Mouse (Mus musculus): ENCODE measurements around the gene Zmat5. TPM values are rescaled to one million over a fixed set of nuclear protein-coding genes. Genes with fewer than 3 reads are reported as not detected.

The Zmat5 gene
- polyA plus RNA-seq, 1 experiment from 2014 or later: 85.5 TPM

DNA sequence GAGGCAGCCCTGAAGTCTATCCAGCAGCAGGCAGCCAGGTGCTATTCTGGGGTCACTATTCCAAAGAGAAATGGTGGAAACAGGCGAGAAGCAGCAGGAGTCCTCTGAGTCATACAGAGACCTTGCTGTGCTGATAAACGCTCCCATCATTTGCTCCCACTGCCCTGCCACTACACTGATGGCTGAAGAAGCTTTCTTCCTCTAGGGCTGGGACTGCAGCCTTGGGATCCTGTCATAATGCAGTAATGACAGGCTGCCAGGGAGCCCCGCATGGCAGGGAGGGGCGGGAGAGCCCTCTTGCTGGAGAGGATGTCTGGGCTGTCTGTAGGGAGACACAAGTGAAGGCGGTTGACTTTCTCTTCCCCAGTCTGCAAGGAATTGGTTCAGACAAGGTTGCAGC, 60.0 kb downstream of the Zmat5 start:
- peaks cover 11% of the 10 kb centered on the region for H3K4me1 ChIP-seq (ENCODE audit: control insufficient read depth, insufficient read depth, low read length)
- WGBS: 77% methylated on average over 5 of the region's 5 CpGs
- H3K27me3 ChIP-seq (ENCODE audit: control insufficient read depth, insufficient read depth, low read length): no peaks in the 10 kb centered on the region
- DNase-seq (ENCODE audit: low spot score, missing footprints): no peak
- H3K36me3 ChIP-seq (ENCODE audit: control insufficient read depth, insufficient read depth, low read length): no peaks in the 10 kb centered on the region
- ATAC-seq (ENCODE audit: low FRiP score): no peak
- H3K9ac ChIP-seq (ENCODE audit: low read length): no peak overlapping the region
- H3K4me3 ChIP-seq (ENCODE audit: low read depth, low read length): no peak overlapping the region
- H3K27ac ChIP-seq (ENCODE audit: low read depth, low read length): no peak overlapping the region
- no peak overlapping the region for H3K4me2 ChIP-seq
- no peaks in the 10 kb centered on the region for H3K9me3 ChIP-seq (ENCODE audit: control insufficient read depth, low read length)

DNA sequence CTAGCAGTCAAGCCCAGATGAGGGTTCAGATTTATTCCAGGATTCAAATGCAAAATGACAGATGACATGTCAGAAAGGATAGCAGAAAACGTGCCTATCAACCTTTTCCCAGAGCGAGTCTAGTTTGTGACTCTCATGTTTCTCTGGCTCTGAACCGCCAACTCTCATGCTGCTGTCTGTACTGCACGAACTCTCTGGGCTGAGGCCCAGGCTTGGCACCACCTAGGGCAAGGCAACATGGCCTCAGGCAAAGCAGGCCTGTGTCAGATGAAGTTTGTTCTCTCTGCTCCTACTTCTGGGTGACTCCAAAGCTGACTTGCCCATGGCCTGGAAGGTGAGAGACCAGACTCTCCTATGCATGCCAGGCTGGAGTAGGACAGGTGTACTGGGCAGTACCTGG, 63.9 kb downstream of the Zmat5 start:
- Histone ChIP-seq H3K4me1 (ENCODE audit: control insufficient read depth, insufficient read depth, low read length) (no peaks in the 10 kb centered on the region; the same call in 1 of the 2 replicates), H3K4me2 (no peak overlapping the region), H3K9me3 (ENCODE audit: control insufficient read depth, low read length) (no peaks in the 10 kb centered on the region), H3K36me3 (ENCODE audit: control insufficient read depth, insufficient read depth, low read length) (no peaks in the 10 kb centered on the region), H3K27ac (ENCODE audit: low read depth, low read length) (no peak overlapping the region), H3K4me3 (ENCODE audit: low read depth, low read length) (no peak overlapping the region), H3K27me3 (ENCODE audit: control insufficient read depth, insufficient read depth, low read length) (no peaks in the 10 kb centered on the region), H3K9ac (ENCODE audit: low read length) (no peak overlapping the region)
- no peak for DNase-seq (ENCODE audit: low spot score, missing footprints)
- ATAC-seq (ENCODE audit: low FRiP score): no peak
- WGBS: 88% methylated on average over 4 of the region's 4 CpGs

DNA sequence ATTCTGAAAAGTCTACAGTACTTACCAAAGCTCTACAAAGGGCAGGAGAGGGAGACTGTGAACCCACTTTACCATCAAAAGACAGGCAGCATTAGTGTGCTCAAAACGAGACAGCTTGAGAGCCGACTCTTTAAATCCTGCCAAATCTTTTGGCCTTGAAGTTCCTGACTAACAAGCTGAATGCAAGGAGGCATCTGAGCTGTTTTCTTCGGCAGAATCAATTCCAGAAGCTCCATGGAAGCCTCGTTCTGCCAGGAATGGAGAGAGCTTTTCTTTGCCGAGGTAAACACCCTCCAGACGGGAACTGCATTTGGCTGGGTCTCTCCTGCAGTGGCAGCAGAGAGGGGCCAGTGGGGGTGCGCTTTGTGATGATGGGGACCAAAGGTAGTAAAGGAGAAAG, 64.8 kb downstream of the Zmat5 start:
- H3K36me3 ChIP-seq (ENCODE audit: control insufficient read depth, insufficient read depth, low read length): no peaks in the 10 kb centered on the region
- H3K4me1 ChIP-seq (ENCODE audit: control insufficient read depth, insufficient read depth, low read length): no peaks in the 10 kb centered on the region

GRCm38 (mm10) chr11:4769881-4770280, 65.4 kb downstream of the Zmat5 start:
- 95% methylated on average over 6 of the region's 6 CpGs for WGBS
- Histone ChIP-seq H3K36me3 (ENCODE audit: control insufficient read depth, insufficient read depth, low read length) (no peaks in the 10 kb centered on the region), H3K27me3 (ENCODE audit: control insufficient read depth, insufficient read depth, low read length) (no peaks in the 10 kb centered on the region), H3K9ac (ENCODE audit: low read length) (no peak overlapping the region), H3K4me1 (ENCODE audit: control insufficient read depth, insufficient read depth, low read length) (no peaks in the 10 kb centered on the region), H3K4me3 (ENCODE audit: low read depth, low read length) (no peak overlapping the region), H3K4me2 (no peak overlapping the region), H3K27ac (ENCODE audit: low read depth, low read length) (no peak overlapping the region), H3K9me3 (ENCODE audit: control insufficient read depth, low read length) (no peaks in the 10 kb centered on the region)
- ATAC-seq (ENCODE audit: low FRiP score) (no peak), DNase-seq (ENCODE audit: low spot score, missing footprints) (no peak)

More for the DNA sequence above, 64.8 kb downstream of the Zmat5 start:
- Histone ChIP-seq H3K9me3 (ENCODE audit: control insufficient read depth, low read length) (no peaks in the 10 kb centered on the region), H3K27me3 (ENCODE audit: control insufficient read depth, insufficient read depth, low read length) (no peaks in the 10 kb centered on the region), H3K9ac (ENCODE audit: low read length) (no peak overlapping the region), H3K27ac (ENCODE audit: low read depth, low read length) (no peak overlapping the region), H3K4me2 (no peak overlapping the region), H3K4me3 (ENCODE audit: low read depth, low read length) (no peak overlapping the region)
- no peak for ATAC-seq (ENCODE audit: low FRiP score)
- 82% methylated on average over 7 of the region's 7 CpGs for WGBS
- DNase-seq (ENCODE audit: low spot score, missing footprints): no peak

- Histone ChIP-seq H3K9ac (ENCODE audit: low read length) (no peak overlapping the region), H3K27me3 (ENCODE audit: control insufficient read depth, insufficient read depth, low read length) (no peaks in the 10 kb centered on the region), H3K4me2 (no peak overlapping the region), H3K4me1 (ENCODE audit: control insufficient read depth, insufficient read depth, low read length) (no peaks in the 10 kb centered on the region), H3K27ac (ENCODE audit: low read depth, low read length) (no peak overlapping the region), H3K9me3 (ENCODE audit: control insufficient read depth, low read length) (no peaks in the 10 kb centered on the region), H3K36me3 (ENCODE audit: control insufficient read depth, insufficient read depth, low read length) (no peaks in the 10 kb centered on the region), H3K4me3 (ENCODE audit: low read depth, low read length) (no peak overlapping the region)
- ATAC-seq (ENCODE audit: low FRiP score) (no peak), DNase-seq (ENCODE audit: low spot score, missing footprints) (no peak)
- 49% methylated on average over 7 of the region's 7 CpGs for WGBS
Measured at GRCm38 (mm10) chr11:4771756-4772155, 67.3 kb downstream of the Zmat5 start.

DNA sequence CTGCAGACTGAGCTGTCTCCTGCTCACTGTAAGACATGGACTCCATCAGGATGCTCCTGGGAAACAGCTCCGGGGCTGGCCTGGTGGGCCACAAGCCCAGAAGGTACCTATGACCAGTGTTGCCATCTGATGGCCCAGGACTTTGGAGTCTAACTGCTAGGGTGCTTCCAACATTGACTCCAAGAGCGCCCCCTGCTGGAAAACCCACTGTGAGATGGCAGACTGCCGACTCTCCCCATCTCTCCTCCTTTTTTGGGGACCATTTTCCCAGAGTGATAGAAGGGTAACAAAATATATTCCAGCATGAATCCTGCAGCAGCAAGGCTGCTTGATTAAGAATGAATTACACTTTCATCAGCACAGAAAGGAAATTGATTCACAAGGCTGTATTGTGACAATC, 68.4 kb downstream of the Zmat5 start:
- Histone ChIP-seq H3K4me3 (ENCODE audit: low read depth, low read length) (no peak overlapping the region), H3K9me3 (ENCODE audit: control insufficient read depth, low read length) (no peaks in the 10 kb centered on the region), H3K4me1 (ENCODE audit: control insufficient read depth, insufficient read depth, low read length) (no peaks in the 10 kb centered on the region), H3K27ac (ENCODE audit: low read depth, low read length) (no peak overlapping the region), H3K9ac (ENCODE audit: low read length) (no peak overlapping the region), H3K4me2 (no peak overlapping the region), H3K27me3 (ENCODE audit: control insufficient read depth, insufficient read depth, low read length) (no peaks in the 10 kb centered on the region), H3K36me3 (ENCODE audit: control insufficient read depth, insufficient read depth, low read length) (no peaks in the 10 kb centered on the region)
- ATAC-seq (ENCODE audit: low FRiP score) (no peak), DNase-seq (ENCODE audit: low spot score, missing footprints) (peak; percentile 94)
- WGBS: 40% methylated on average over 3 of the region's 3 CpGs

GRCm38 (mm10) chr11:4780927-4781326, 76.4 kb downstream of the Zmat5 start:
- Histone ChIP-seq H3K4me3 (ENCODE audit: low read depth, low read length) (no peak overlapping the region), H3K36me3 (ENCODE audit: control insufficient read depth, insufficient read depth, low read length) (peaks cover 5% of the 10 kb centered on the region; the same call in 1 of the 2 replicates), H3K4me1 (ENCODE audit: control insufficient read depth, insufficient read depth, low read length) (no peaks in the 10 kb centered on the region), H3K27me3 (ENCODE audit: control insufficient read depth, insufficient read depth, low read length) (no peaks in the 10 kb centered on the region), H3K4me2 (no peak overlapping the region), H3K27ac (ENCODE audit: low read depth, low read length) (no peak overlapping the region), H3K9ac (ENCODE audit: low read length) (no peak overlapping the region), H3K9me3 (ENCODE audit: control insufficient read depth, low read length) (no peaks in the 10 kb centered on the region)
- 83% methylated on average over 3 of the region's 3 CpGs for WGBS
- no peak for ATAC-seq (ENCODE audit: low FRiP score)
- no peak for DNase-seq (ENCODE audit: low spot score, missing footprints)

DNA sequence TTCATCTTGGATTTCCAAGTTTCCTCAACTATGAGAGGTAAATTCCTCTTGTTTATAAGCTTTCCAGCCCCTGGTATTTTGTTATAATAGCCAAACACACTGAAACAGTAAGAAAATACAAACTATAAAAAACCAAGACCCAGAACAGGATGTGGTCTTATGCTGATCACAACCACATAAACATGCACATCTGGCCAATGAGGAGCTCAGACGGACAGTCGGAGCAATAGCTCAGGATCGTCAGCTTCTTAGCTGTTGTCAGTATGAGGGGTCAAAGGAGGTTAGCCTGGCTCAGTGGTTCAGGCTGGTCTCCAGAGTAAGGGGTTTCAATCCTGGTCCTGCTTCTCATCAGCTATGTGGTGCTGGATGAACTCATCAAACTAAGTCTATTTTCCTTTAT, 78.6 kb downstream of the Zmat5 start:
- DNase-seq (ENCODE audit: low spot score, missing footprints) (no peak), ATAC-seq (ENCODE audit: low FRiP score) (no peak)
- Histone ChIP-seq H3K36me3 (ENCODE audit: control insufficient read depth, insufficient read depth, low read length) (peaks cover 7% of the 10 kb centered on the region; the same call in 1 of the 2 replicates), H3K9me3 (ENCODE audit: control insufficient read depth, low read length) (no peaks in the 10 kb centered on the region), H3K4me1 (ENCODE audit: control insufficient read depth, insufficient read depth, low read length) (no peaks in the 10 kb centered on the region), H3K4me3 (ENCODE audit: low read depth, low read length) (no peak overlapping the region), H3K27me3 (ENCODE audit: control insufficient read depth, insufficient read depth, low read length) (no peaks in the 10 kb centered on the region), H3K4me2 (no peak overlapping the region), H3K27ac (ENCODE audit: low read depth, low read length) (no peak overlapping the region), H3K9ac (ENCODE audit: low read length) (no peak overlapping the region)
- 100% methylated on average over 3 of the region's 3 CpGs for WGBS

GRCm38 (mm10) chr11:4784629-4785142, 80.2 kb downstream of the Zmat5 start:
- Histone ChIP-seq H3K4me3 (ENCODE audit: low read depth, low read length) (no peak overlapping the region), H3K9ac (ENCODE audit: low read length) (no peak overlapping the region), H3K27me3 (ENCODE audit: control insufficient read depth, insufficient read depth, low read length) (no peaks in the 10 kb centered on the region), H3K27ac (ENCODE audit: low read depth, low read length) (no peak overlapping the region), H3K4me1 (ENCODE audit: control insufficient read depth, insufficient read depth, low read length) (no peaks in the 10 kb centered on the region), H3K9me3 (ENCODE audit: control insufficient read depth, low read length) (no peaks in the 10 kb centered on the region), H3K4me2 (no peak overlapping the region), H3K36me3 (ENCODE audit: control insufficient read depth, insufficient read depth, low read length) (peaks cover 9% of the 10 kb centered on the region; the same call in 1 of the 2 replicates)
- no peak for ATAC-seq (ENCODE audit: low FRiP score)
- DNase-seq (ENCODE audit: low spot score, missing footprints): no peak
- 96% methylated on average over 5 of the region's 5 CpGs for WGBS
